22 mouse cellular contexts compared by ENCODE assay signal in genomic region chr4:128969081-128969480, GRCm38 (mm10). TPM values are rescaled to one million over a fixed set of nuclear protein-coding genes. Genes with fewer than 3 reads are reported as not detected.
DNase-seq lines count a peak whose midpoint lies in the region; ATAC-seq and TF ChIP-seq lines count a peak whose summit lies in the region.
"Had no signal": no experiment of that assay in that cellular context is flagged by ENCODE, and none has a peak within 500 bp of the region (broad histone marks: within the 10 kb centered on the region; RNA-seq: fewer than 3 reads in every experiment).

No protein-coding gene starts in this region.

- H3K9me3 ChIP-seq in hindbrain, embryonic 11.5 days (ENCODE audit: control insufficient read depth, low read length), result no peaks in the 10 kb centered on the region
- H3K9me3 ChIP-seq in hindbrain, embryonic 16.5 days (ENCODE audit: control insufficient read depth, low read length), result no peaks in the 10 kb centered on the region
- H3K9me3 ChIP-seq in intestine, embryonic 16.5 days (ENCODE audit: control insufficient read depth, low read length), result no peaks in the 10 kb centered on the region
- H3K9me3 ChIP-seq in lung, postnatal 0 days (ENCODE audit: low read length), result no peaks in the 10 kb centered on the region
- no peaks in the 10 kb centered on the region for H3K9me3 ChIP-seq in stomach, embryonic 16.5 days (replicated peaks; ENCODE audit: control insufficient read depth, low read length)
- H3K9me3 ChIP-seq: heart, embryonic 10.5 days; limb, embryonic 10.5 days had no signal

- H3K4me2 ChIP-seq in hindbrain, embryonic 11.5 days (replicated peaks; ENCODE audit: low read depth, low read length), result no peak overlapping the region
- H3K4me2 ChIP-seq in hindbrain, embryonic 16.5 days (ENCODE audit: low read length), result no peak overlapping the region
- no peak overlapping the region for H3K4me2 ChIP-seq in intestine, embryonic 16.5 days (ENCODE audit: low read depth, low read length)
- no peak overlapping the region for H3K4me2 ChIP-seq in lung, postnatal 0 days (replicated peaks; ENCODE audit: low read depth, low read length)
- H3K4me2 ChIP-seq in stomach, embryonic 16.5 days (ENCODE audit: low read depth, low read length), result no peak overlapping the region
- H3K4me2 ChIP-seq: hindbrain, embryonic 14.5 days had no signal

- no peak overlapping the region for H3K27ac ChIP-seq in hindbrain, embryonic 11.5 days (ENCODE audit: low read depth, low read length)
- no peak overlapping the region for H3K27ac ChIP-seq in hindbrain, embryonic 16.5 days (ENCODE audit: low read depth, low read length)
- H3K27ac ChIP-seq in intestine, embryonic 16.5 days (ENCODE audit: low read length), result no peak overlapping the region
- H3K27ac ChIP-seq in lung, postnatal 0 days (ENCODE audit: low read length), result peak overlapping the region; percentile 43
- no peak overlapping the region for H3K27ac ChIP-seq in stomach, embryonic 16.5 days (ENCODE audit: low read length)
- H3K27ac ChIP-seq: gastrocnemius, adult 2 months; heart, embryonic 10.5 days; hindbrain, embryonic 14.5 days; left cerebral cortex, adult 2 months; limb, embryonic 10.5 days; liver, embryonic 14.5 days had no signal

- no peaks in the 10 kb centered on the region for H3K4me1 ChIP-seq in hindbrain, embryonic 11.5 days (replicated peaks; ENCODE audit: control insufficient read depth, insufficient read depth, low read length)
- peaks cover 4% of the 10 kb centered on the region for H3K4me1 ChIP-seq in hindbrain, embryonic 16.5 days (ENCODE audit: control insufficient read depth, insufficient read depth, low read depth, low read length)
- H3K4me1 ChIP-seq in intestine, embryonic 16.5 days (ENCODE audit: control insufficient read depth, insufficient read depth, low read length), result 0 out of 2 replicates have a peak, but pooled peaks cover 4% of the 10 kb centered on the region
- H3K4me1 ChIP-seq in lung, postnatal 0 days (ENCODE audit: insufficient read depth, low read depth, low read length), result 0 out of 2 replicates have a peak, but pooled peaks cover 3% of the 10 kb centered on the region
- H3K4me1 ChIP-seq in stomach, embryonic 16.5 days (ENCODE audit: control insufficient read depth, insufficient read depth, low read length), result peaks cover 9% of the 10 kb centered on the region; the same call in 1 of the 2 replicates
- H3K4me1 ChIP-seq: limb, embryonic 10.5 days had no signal

- DNase-seq in hindbrain, embryonic 11.5 days (ENCODE audit: low spot score), result no peak
- peak; percentile 95 for DNase-seq in lung, postnatal 0 days (ENCODE audit: low spot score)
- DNase-seq in cerebellum, postnatal 14 days, result no peak
- no peak for DNase-seq in frontal cortex, adult 2 months (ENCODE audit: extremely low spot score in 1 of 2, low spot score in 1 of 2)
- DNase-seq in urinary bladder, adult 18-20 months (ENCODE audit: low spot score in 2 of 2), result no peak
- DNase-seq: adrenal gland, postnatal 14 days; cerebellum, adult 11-12 months; cerebellum, postnatal 25 days; embryo, embryonic 11 days; gastrocnemius, adult 2 months; heart, postnatal 14 days; kidney, adult 11 months; right cerebral cortex, postnatal 14 days had no signal

- ATAC-seq in hindbrain, embryonic 11.5 days (ENCODE audit: low FRiP score), result no peak
- no peak for ATAC-seq in hindbrain, embryonic 16.5 days
- ATAC-seq in intestine, embryonic 16.5 days, result peak; percentile 79
- ATAC-seq in lung, postnatal 0 days, result peak; percentile 86
- ATAC-seq in stomach, embryonic 16.5 days (ENCODE audit: insufficient read depth, low FRiP score), result peak; percentile 38; the same call in 1 of the 2 replicates
- ATAC-seq: forebrain, embryonic 16.5 days had no signal

- TF ChIP-seq EP300 in lung, postnatal 0 days (IDR thresholded peaks at IDR 0.05), result peak; percentile 92

- no peaks in the 10 kb centered on the region for H3K36me3 ChIP-seq in hindbrain, embryonic 11.5 days (ENCODE audit: control insufficient read depth, insufficient read depth, low read length)
- H3K36me3 ChIP-seq in hindbrain, embryonic 16.5 days (ENCODE audit: control insufficient read depth, insufficient read depth, low read length), result no peaks in the 10 kb centered on the region
- no peaks in the 10 kb centered on the region for H3K36me3 ChIP-seq in intestine, embryonic 16.5 days (ENCODE audit: control insufficient read depth, insufficient read depth, low read length)
- no peaks in the 10 kb centered on the region for H3K36me3 ChIP-seq in lung, postnatal 0 days (ENCODE audit: insufficient read depth, low read length)
- no peaks in the 10 kb centered on the region for H3K36me3 ChIP-seq in stomach, embryonic 16.5 days (ENCODE audit: control insufficient read depth, insufficient read depth, low read length)
- H3K36me3 ChIP-seq: heart, embryonic 10.5 days; limb, embryonic 10.5 days had no signal

- 0 out of 2 replicates have a peak overlapping the region, but pooled peaks have one; percentile 7 for H3K9ac ChIP-seq in hindbrain, embryonic 11.5 days (ENCODE audit: low read depth, low read length)
- no peak overlapping the region for H3K9ac ChIP-seq in hindbrain, embryonic 16.5 days (ENCODE audit: low read depth, low read length)
- no peak overlapping the region for H3K9ac ChIP-seq in intestine, embryonic 16.5 days (ENCODE audit: low read depth, low read length)
- no peak overlapping the region for H3K9ac ChIP-seq in lung, postnatal 0 days (replicated peaks; ENCODE audit: low read depth)
- H3K9ac ChIP-seq in stomach, embryonic 16.5 days (ENCODE audit: low read length), result no peak overlapping the region
- H3K9ac ChIP-seq: hindbrain, embryonic 14.5 days; liver, embryonic 14.5 days had no signal

- TF ChIP-seq CTCF in lung, postnatal 0 days (IDR thresholded peaks at IDR 0.05), result no peak

- H3K4me3 ChIP-seq in hindbrain, embryonic 11.5 days (ENCODE audit: low read depth, low read length), result no peak overlapping the region
- no peak overlapping the region for H3K4me3 ChIP-seq in hindbrain, embryonic 16.5 days (ENCODE audit: low read length)
- no peak overlapping the region for H3K4me3 ChIP-seq in intestine, embryonic 16.5 days (ENCODE audit: low read length)
- no peak overlapping the region for H3K4me3 ChIP-seq in lung, postnatal 0 days (ENCODE audit: low read depth, low read length)
- no peak overlapping the region for H3K4me3 ChIP-seq in stomach, embryonic 16.5 days (replicated peaks; ENCODE audit: low read length)
- H3K4me3 ChIP-seq: gastrocnemius, adult 2 months; heart, embryonic 10.5 days; left cerebral cortex, adult 2 months; limb, embryonic 10.5 days had no signal

- H3K27me3 ChIP-seq in hindbrain, embryonic 11.5 days (ENCODE audit: control insufficient read depth, insufficient read depth, low read length), result no peaks in the 10 kb centered on the region
- no peaks in the 10 kb centered on the region for H3K27me3 ChIP-seq in hindbrain, embryonic 16.5 days (replicated peaks; ENCODE audit: control insufficient read depth, insufficient read depth, low read length)
- no peaks in the 10 kb centered on the region for H3K27me3 ChIP-seq in intestine, embryonic 16.5 days (replicated peaks; ENCODE audit: control insufficient read depth, insufficient read depth, low read length)
- H3K27me3 ChIP-seq in lung, postnatal 0 days (replicated peaks; ENCODE audit: insufficient read depth, low read length), result 0 out of 2 replicates have a peak, but pooled peaks cover 3% of the 10 kb centered on the region
- no peaks in the 10 kb centered on the region for H3K27me3 ChIP-seq in stomach, embryonic 16.5 days (ENCODE audit: control insufficient read depth, insufficient read depth, low read length)

- 80% methylated on average over 5 of the region's 5 CpGs for WGBS in hindbrain, embryonic 11.5 days
- 78% methylated on average over 5 of the region's 5 CpGs for WGBS in hindbrain, embryonic 16.5 days
- WGBS in intestine, embryonic 16.5 days, result 57% methylated on average over 5 of the region's 5 CpGs
- 52% methylated on average over 5 of the region's 5 CpGs for WGBS in lung, postnatal 0 days
- 63% methylated on average over 5 of the region's 5 CpGs for WGBS in stomach, embryonic 16.5 days

RNA-seq across cellular contexts. Expression of gene Azin2, which starts 6.8 kb away (rescaled TPM):
- 10.8 and 12.5 TPM in 2 replicates for polyA plus RNA-seq in hindbrain, embryonic 11.5 days (2014; fragmentation: Nextera tagmentation; extraction: Ambion mirVana)
- polyA plus RNA-seq in hindbrain, embryonic 16.5 days (2015; fragmentation: Nextera tagmentation; extraction: Ambion mirVana), result 23.0 and 23.3 TPM in 2 replicates
- 11.1 and 12.5 TPM in 2 replicates for polyA plus RNA-seq in intestine, embryonic 16.5 days (2015; fragmentation: Nextera tagmentation; extraction: Ambion mirVana)
- 39.0 and 42.2 TPM in 2 replicates for polyA plus RNA-seq in lung, postnatal 0 days (2015; fragmentation: Nextera tagmentation; extraction: Ambion mirVana)
- polyA plus RNA-seq in stomach, embryonic 16.5 days (2015; fragmentation: Nextera tagmentation; extraction: Ambion mirVana), result 14.3 and 15.0 TPM in 2 replicates
- 42.5 and 43.7 TPM in 2 replicates for polyA plus RNA-seq in frontal cortex, adult 2 months (2012; rRNA removed)

RNA-seq across cellular contexts. Expression of gene Ak2, which starts 22.7 kb away (rescaled TPM):
- 119 and 128 TPM in 2 replicates for polyA plus RNA-seq in hindbrain, embryonic 11.5 days (2014; fragmentation: Nextera tagmentation; extraction: Ambion mirVana)
- polyA plus RNA-seq in hindbrain, embryonic 16.5 days (2015; fragmentation: Nextera tagmentation; extraction: Ambion mirVana), result 86.5 and 88.6 TPM in 2 replicates
- polyA plus RNA-seq in intestine, embryonic 16.5 days (2015; fragmentation: Nextera tagmentation; extraction: Ambion mirVana), result 343 and 356 TPM in 2 replicates
- polyA plus RNA-seq in lung, postnatal 0 days (2015; fragmentation: Nextera tagmentation; extraction: Ambion mirVana), result 85.7 and 89.7 TPM in 2 replicates
- polyA plus RNA-seq in stomach, embryonic 16.5 days (2015; fragmentation: Nextera tagmentation; extraction: Ambion mirVana), result 199 and 207 TPM in 2 replicates
- 41.8 and 42.2 TPM in 2 replicates for polyA plus RNA-seq in frontal cortex, adult 2 months (2012; rRNA removed)

Comparison
In these comparisons a context has a peak if more than half of its experiments do, and no peak if none do; other contexts are left out.
1. ATAC-seq: peak in intestine, embryonic 16.5 days (single experiment), lung, postnatal 0 days (single experiment) and stomach, embryonic 16.5 days (single experiment); none in hindbrain, embryonic 11.5 days (single experiment) and hindbrain, embryonic 16.5 days (single experiment).